Mouse (Mus musculus): Measurements from ENCODE around the gene Mgat4b. TPM values are rescaled to one million over a fixed set of nuclear protein-coding genes. Genes with fewer than 3 reads are reported as not detected.

Gene Mgat4b
- polyA plus RNA-seq, 1 experiment from 2014 or later = 29.7 TPM

DNA sequence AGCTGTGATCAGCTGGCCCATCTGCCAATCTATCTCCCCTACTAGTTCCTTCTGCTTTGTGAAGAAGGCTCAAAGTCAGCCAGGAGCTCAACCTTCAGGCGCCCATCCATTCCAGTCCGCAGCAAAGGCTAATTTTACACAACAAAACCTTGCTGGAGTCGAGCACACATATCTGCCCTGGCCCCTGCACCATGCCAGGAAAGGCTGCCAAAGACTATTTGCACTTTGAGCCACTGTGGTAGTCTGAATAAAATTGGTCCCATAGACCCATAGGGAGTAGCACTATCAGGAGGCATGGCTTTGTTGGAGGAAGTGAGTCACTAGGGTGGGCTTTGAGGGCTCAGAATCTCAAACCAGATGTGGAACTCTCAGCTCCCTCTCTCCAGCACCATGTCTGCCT is 5.3 kb upstream of the Mgat4b start:
- ATAC-seq (ENCODE audit: insufficient read depth, low FRiP score, low read depth) = no peak
- Histone ChIP-seq H3K9ac (no peak overlapping the region), H3K4me2 (no peak overlapping the region), H3K27ac (no peak overlapping the region), H3K4me1 (0 out of 2 replicates have a peak, but pooled peaks cover 5% of the 10 kb centered on the region), H3K36me3 (peaks cover 65% of the 10 kb centered on the region), H3K9me3 (no peaks in the 10 kb centered on the region), H3K4me3 (replicated peaks) (no peak overlapping the region), H3K27me3 (replicated peaks) (no peaks in the 10 kb centered on the region)
- WGBS = 92% methylated on average over 3 of the region's 3 CpGs

DNA sequence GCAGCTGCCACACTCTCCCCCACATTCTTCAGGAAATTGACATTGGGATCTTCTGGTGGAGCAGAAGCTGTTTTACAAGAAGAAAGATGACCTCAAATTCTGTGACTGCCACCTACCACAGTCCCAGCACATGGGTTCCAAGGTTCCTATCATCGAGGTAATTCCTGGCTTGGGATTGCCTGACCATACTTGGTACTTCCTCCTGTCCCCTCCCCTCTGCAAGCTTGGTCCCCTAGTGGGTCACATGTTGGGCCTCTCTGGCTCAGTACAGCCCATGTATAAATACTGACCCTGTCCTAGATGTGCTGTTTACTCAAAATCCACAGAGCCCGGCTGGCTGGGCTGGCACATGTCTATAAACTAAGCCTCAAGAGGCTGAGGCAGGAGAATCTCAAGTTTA is 4.7 kb upstream of the Mgat4b start:
- Histone ChIP-seq H3K4me2 (no peak overlapping the region), H3K36me3 (peaks cover 59% of the 10 kb centered on the region), H3K4me1 (peaks cover 8% of the 10 kb centered on the region), H3K27ac (no peak overlapping the region), H3K4me3 (replicated peaks) (no peak overlapping the region), H3K27me3 (replicated peaks) (no peaks in the 10 kb centered on the region), H3K9ac (no peak overlapping the region), H3K9me3 (no peaks in the 10 kb centered on the region)
- ATAC-seq (ENCODE audit: insufficient read depth, low FRiP score, low read depth) = no peak
- WGBS = 80% methylated on average over 2 of the region's 2 CpGs

DNA sequence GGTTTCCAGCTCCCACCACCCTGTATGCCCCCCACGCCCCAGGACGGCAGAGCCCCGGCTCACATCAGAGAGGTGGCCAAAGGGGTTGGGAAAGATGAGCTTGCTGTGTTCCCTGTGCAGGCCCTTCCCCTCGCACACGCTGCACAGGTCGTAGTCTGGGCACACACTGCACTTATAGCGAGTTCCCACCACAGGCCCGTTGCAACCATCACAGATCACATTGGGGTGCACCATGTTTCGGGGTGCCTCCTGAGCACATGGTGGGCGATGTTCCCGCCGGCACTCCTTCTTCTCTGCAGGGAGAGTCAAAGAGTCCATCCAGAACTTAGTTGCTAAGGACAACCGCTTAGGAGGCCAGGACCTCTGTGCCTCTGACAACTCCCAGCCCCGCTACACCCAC is 3.3 kb upstream of the Mgat4b start:
- Histone ChIP-seq H3K9me3 (no peaks in the 10 kb centered on the region), H3K27me3 (replicated peaks) (no peaks in the 10 kb centered on the region), H3K4me3 (replicated peaks) (no peak overlapping the region), H3K36me3 (peaks cover 46% of the 10 kb centered on the region), H3K4me1 (peaks cover 10% of the 10 kb centered on the region), H3K4me2 (no peak overlapping the region), H3K27ac (no peak overlapping the region), H3K9ac (no peak overlapping the region)
- ATAC-seq (ENCODE audit: insufficient read depth, low FRiP score, low read depth) = no peak
- WGBS = 94% methylated on average over 14 of the region's 14 CpGs

DNA sequence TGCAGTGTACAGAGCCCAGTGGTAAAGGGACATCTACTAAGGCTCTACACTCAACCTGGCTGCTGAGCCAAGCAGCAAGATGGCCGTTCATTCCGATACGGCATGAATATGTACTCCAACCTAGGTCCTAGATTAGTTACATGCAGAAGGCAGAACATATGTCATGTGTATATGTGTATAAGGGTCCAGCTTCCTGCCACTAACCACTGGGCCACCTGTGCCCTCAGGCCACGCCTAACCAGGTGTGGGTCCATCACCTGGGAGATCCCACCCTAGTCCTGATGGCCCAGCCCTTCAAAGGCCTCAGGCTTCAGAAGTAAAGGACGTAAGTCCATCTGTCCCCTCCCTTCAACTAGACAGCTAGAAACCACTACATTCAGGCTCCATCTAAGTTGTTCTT is 2.7 kb upstream of the Mgat4b start:
- Histone ChIP-seq H3K4me3 (replicated peaks) (no peak overlapping the region), H3K4me1 (peaks cover 15% of the 10 kb centered on the region), H3K27me3 (replicated peaks) (no peaks in the 10 kb centered on the region), H3K9ac (no peak overlapping the region), H3K4me2 (no peak overlapping the region), H3K27ac (no peak overlapping the region), H3K9me3 (no peaks in the 10 kb centered on the region), H3K36me3 (peaks cover 41% of the 10 kb centered on the region)
- no peak for ATAC-seq (ENCODE audit: insufficient read depth, low FRiP score, low read depth)
- WGBS = 91% methylated on average over 5 of the region's 5 CpGs

- WGBS = under 1% methylated on average over 24 of the region's 24 CpGs
- peak; percentile 93 for ATAC-seq (ENCODE audit: insufficient read depth, low FRiP score, low read depth)
- Histone ChIP-seq H3K9ac (peak overlapping the region; percentile 98), H3K4me2 (peak overlapping the region; percentile 65), H3K4me3 (replicated peaks) (peak overlapping the region; percentile 98), H3K27ac (peak overlapping the region; percentile 99), H3K36me3 (peaks cover 29% of the 10 kb centered on the region), H3K4me1 (peaks cover 15% of the 10 kb centered on the region), H3K27me3 (replicated peaks) (no peaks in the 10 kb centered on the region), H3K9me3 (no peaks in the 10 kb centered on the region)
These were observed 587 bp upstream of the Mgat4b start for GRCm38 (mm10) chr11:50210101-50210504.

DNA sequence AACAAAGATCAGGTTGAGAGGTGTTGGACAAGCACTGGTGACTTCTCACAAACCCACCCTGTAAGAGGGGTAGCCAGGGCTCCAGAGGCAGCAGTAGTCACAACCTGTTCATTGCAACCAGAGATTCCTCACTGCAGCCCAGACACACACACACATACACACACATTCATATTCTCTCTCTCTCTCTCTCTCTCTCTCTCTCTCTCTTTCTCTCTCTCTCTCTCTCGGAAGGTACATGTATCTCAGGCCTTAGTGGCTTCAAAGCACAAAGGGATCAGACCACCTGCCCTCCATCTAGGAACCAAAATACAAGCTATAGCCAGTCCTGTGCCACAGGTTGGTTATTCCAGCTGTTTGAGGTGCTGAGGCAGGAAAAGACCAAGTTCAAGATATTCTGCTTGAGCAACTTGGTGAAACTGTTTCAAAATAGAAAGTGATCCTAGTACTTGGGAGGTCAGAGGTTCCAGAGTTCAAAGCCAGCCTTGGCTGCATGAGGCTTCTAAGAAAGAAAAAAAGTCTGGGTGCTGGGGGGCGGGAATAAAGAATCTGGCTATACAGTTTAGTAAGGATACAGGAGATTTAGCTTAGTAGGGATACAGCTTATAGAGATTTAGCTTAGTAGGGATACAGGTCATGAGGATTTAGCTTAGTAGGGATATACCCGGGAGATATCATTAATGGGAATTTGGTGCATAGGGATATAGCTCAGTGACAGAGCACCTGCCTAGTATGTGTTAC is 801 bp downstream of the Mgat4b start:
- Histone ChIP-seq H3K4me1 (peaks cover 24% of the 10 kb centered on the region), H3K27me3 (replicated peaks) (no peaks in the 10 kb centered on the region), H3K9ac (no peak overlapping the region), H3K27ac (peak overlapping the region; percentile 99; the same call in 1 of the 2 replicates), H3K4me3 (replicated peaks) (peak overlapping the region; percentile 98), H3K4me2 (peak overlapping the region; percentile 65), H3K36me3 (peaks cover 17% of the 10 kb centered on the region), H3K9me3 (no peaks in the 10 kb centered on the region)
- 89% methylated on average over 3 of the region's 3 CpGs for WGBS
- no peak for ATAC-seq (ENCODE audit: insufficient read depth, low FRiP score, low read depth)

DNA sequence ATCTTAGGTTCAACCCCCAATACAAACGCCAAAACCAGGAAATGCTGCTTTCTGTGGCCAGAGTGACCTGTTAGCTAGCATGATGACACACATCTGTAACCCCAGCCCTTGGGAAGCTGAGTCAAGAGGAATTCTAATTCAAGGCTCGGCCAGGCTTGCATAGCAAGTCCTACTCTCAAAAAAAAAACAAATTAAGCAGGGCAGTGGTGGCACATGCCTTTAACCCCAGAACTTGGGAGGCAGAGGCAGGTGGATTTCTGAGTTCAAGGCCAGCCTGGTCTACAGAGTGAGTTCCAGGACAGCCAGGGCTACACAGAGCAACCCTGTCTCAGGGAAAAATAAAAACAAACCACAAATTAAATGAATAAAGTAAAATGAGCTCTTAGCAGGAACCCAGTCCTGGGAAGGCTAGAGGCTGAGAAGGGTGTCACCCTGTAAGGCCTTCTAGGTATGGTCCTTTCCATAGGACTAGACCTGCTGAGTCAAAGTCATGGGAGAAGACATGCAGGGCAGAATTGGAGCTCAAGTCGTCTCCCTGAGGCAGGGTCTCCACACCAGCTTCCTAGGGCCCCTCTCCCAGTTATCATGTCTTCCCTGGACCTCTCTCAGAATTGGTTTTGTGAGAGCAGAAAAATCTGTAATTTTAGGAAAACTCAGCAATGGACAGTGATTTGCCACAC is 1.5 kb downstream of the Mgat4b start:
- peak overlapping the region; percentile 41; the same call in 1 of the 2 replicates for H3K27ac ChIP-seq
- peaks cover 10% of the 10 kb centered on the region; the same call in 1 of the 2 replicates for H3K36me3 ChIP-seq
- H3K4me3 ChIP-seq (replicated peaks) = no peak overlapping the region
- peaks cover 24% of the 10 kb centered on the region for H3K4me1 ChIP-seq
- WGBS = 69% methylated on average over 3 of the region's 3 CpGs
- H3K27me3 ChIP-seq (replicated peaks) = no peaks in the 10 kb centered on the region
- H3K9ac ChIP-seq = no peak overlapping the region
- ATAC-seq (ENCODE audit: insufficient read depth, low FRiP score, low read depth) = no peak
- no peaks in the 10 kb centered on the region for H3K9me3 ChIP-seq
- no peak overlapping the region for H3K4me2 ChIP-seq

- no peak overlapping the region for H3K4me2 ChIP-seq
- H3K27ac ChIP-seq = peak overlapping the region; percentile 41
- H3K27me3 ChIP-seq (replicated peaks) = no peaks in the 10 kb centered on the region
- H3K36me3 ChIP-seq = 0 out of 2 replicates have a peak, but pooled peaks cover under 1% of the 10 kb centered on the region
- no peak overlapping the region for H3K4me3 ChIP-seq (replicated peaks)
- no peak overlapping the region for H3K9ac ChIP-seq
- peaks cover 24% of the 10 kb centered on the region for H3K4me1 ChIP-seq
- no peaks in the 10 kb centered on the region for H3K9me3 ChIP-seq
- peak; percentile 44; the same call in 1 of the 2 replicates for ATAC-seq (ENCODE audit: insufficient read depth, low FRiP score, low read depth)
- 49% methylated on average over 11 of the region's 11 CpGs for WGBS
These were observed 2.4 kb downstream of the Mgat4b start for GRCm38 (mm10) chr11:50212848-50213758.

DNA sequence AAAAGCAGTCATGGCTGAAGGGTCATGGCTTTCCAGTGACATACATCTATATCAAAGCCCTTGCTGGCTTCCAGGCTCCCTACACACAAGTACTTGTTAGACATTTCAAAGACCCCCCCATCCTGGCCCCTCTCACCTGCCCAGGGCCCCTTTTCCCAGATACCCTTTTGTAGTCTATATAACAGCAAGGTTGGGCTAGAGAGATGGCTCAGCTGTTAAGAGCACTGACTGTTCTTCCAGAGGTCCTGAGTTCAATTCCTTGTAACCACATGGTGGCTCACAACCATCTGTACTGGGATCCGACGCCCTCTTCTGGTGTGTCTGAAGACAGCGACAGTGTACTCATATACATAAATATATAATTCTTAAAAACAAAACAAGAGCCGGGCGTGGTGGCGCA is 3.9 kb downstream of the Mgat4b start:
- H3K9me3 ChIP-seq = no peaks in the 10 kb centered on the region
- no peak overlapping the region for H3K9ac ChIP-seq
- WGBS = 93% methylated on average over 6 of the region's 6 CpGs
- no peaks in the 10 kb centered on the region for H3K27me3 ChIP-seq (replicated peaks)
- no peaks in the 10 kb centered on the region for H3K36me3 ChIP-seq
- H3K4me2 ChIP-seq = no peak overlapping the region
- no peak overlapping the region for H3K4me3 ChIP-seq (replicated peaks)
- peaks cover 19% of the 10 kb centered on the region for H3K4me1 ChIP-seq
- H3K27ac ChIP-seq = no peak overlapping the region
- no peak for ATAC-seq (ENCODE audit: insufficient read depth, low FRiP score, low read depth)

- H3K27me3 ChIP-seq (replicated peaks) = no peaks in the 10 kb centered on the region
- H3K4me3 ChIP-seq (replicated peaks) = no peak overlapping the region
- H3K27ac ChIP-seq = no peak overlapping the region
- H3K36me3 ChIP-seq = no peaks in the 10 kb centered on the region
- 21% methylated on average over 9 of the region's 9 CpGs for WGBS
- H3K4me1 ChIP-seq = peaks cover 19% of the 10 kb centered on the region
- no peaks in the 10 kb centered on the region for H3K9me3 ChIP-seq
- H3K4me2 ChIP-seq = 0 out of 2 replicates have a peak overlapping the region, but pooled peaks have one; percentile 1
- H3K9ac ChIP-seq = no peak overlapping the region
- ATAC-seq (ENCODE audit: insufficient read depth, low FRiP score, low read depth) = no peak
These were observed 4.9 kb downstream of the Mgat4b start for GRCm38 (mm10) chr11:50215633-50216032.

GRCm38 (mm10) chr11:50216724-50217366 is 6.2 kb downstream of the Mgat4b start:
- Histone ChIP-seq H3K27ac (no peak overlapping the region), H3K4me1 (peaks cover 14% of the 10 kb centered on the region), H3K4me2 (no peak overlapping the region), H3K27me3 (replicated peaks) (no peaks in the 10 kb centered on the region), H3K9ac (no peak overlapping the region), H3K4me3 (replicated peaks) (no peak overlapping the region), H3K36me3 (no peaks in the 10 kb centered on the region), H3K9me3 (no peaks in the 10 kb centered on the region)
- ATAC-seq (ENCODE audit: insufficient read depth, low FRiP score, low read depth) = no peak
- 78% methylated on average over 4 of the region's 4 CpGs for WGBS
